Mouse (Mus musculus): Measurements from ENCODE around the gene E030018B13Rik. TPM values are rescaled to one million over a fixed set of nuclear protein-coding genes. Genes with fewer than 3 reads are reported as not detected.

Gene E030018B13Rik
- total RNA-seq, 2 experiments from 2014 or later: not detected

GRCm38 (mm10) chr7:63955440-63955839 lies 38.8 kb downstream of the E030018B13Rik start:
- ATAC-seq (replicated peaks; ENCODE audit: low FRiP score, poor library complexity, severe bottlenecking): 0 out of 2 replicates have a peak, but pooled peaks have one; percentile 5

- ATAC-seq (replicated peaks; ENCODE audit: low FRiP score, poor library complexity, severe bottlenecking): peak; percentile 93
Measured at GRCm38 (mm10) chr7:63956138-63956823, 39.6 kb downstream of the E030018B13Rik start.

GRCm38 (mm10) chr7:63956981-63957713 lies 40.5 kb downstream of the E030018B13Rik start:
- no peak for ATAC-seq (replicated peaks; ENCODE audit: low FRiP score, poor library complexity, severe bottlenecking)

- no peak for ATAC-seq (replicated peaks; ENCODE audit: low FRiP score, poor library complexity, severe bottlenecking)
Measured at GRCm38 (mm10) chr7:63957872-63958640, 41.4 kb downstream of the E030018B13Rik start.

- no peak for ATAC-seq (replicated peaks; ENCODE audit: low FRiP score, poor library complexity, severe bottlenecking)
Measured at GRCm38 (mm10) chr7:63963632-63964031, 47.0 kb downstream of the E030018B13Rik start.

GRCm38 (mm10) chr7:63964121-63964520 lies 47.5 kb downstream of the E030018B13Rik start:
- ATAC-seq (replicated peaks; ENCODE audit: low FRiP score, poor library complexity, severe bottlenecking): no peak

GRCm38 (mm10) chr7:63965135-63965534 lies 48.5 kb downstream of the E030018B13Rik start:
- ATAC-seq (replicated peaks; ENCODE audit: low FRiP score, poor library complexity, severe bottlenecking): peak; percentile 74

GRCm38 (mm10) chr7:63965635-63966418 lies 49.2 kb downstream of the E030018B13Rik start:
- ATAC-seq (replicated peaks; ENCODE audit: low FRiP score, poor library complexity, severe bottlenecking): no peak

GRCm38 (mm10) chr7:63969941-63970340 lies 53.3 kb downstream of the E030018B13Rik start:
- no peak for ATAC-seq (replicated peaks; ENCODE audit: low FRiP score, poor library complexity, severe bottlenecking)

Other genes starting within 250 kb of the E030018B13Rik start
- gene Klf13, start 22.1 kb downstream of the E030018B13Rik start, total RNA-seq (2015; ENCODE audit: low replicate concordance): 29.4 and 32.6 TPM in 2 replicates
- 16.7 and 36.9 TPM in 2 replicates for gene Klf13, start 22.1 kb downstream of the E030018B13Rik start, total RNA-seq (2017; ENCODE audit: low replicate concordance)
- not detected in 2 replicates for gene Trpm1, start 237.0 kb downstream of the E030018B13Rik start, total RNA-seq (2015; ENCODE audit: low replicate concordance)
- gene Trpm1, start 237.0 kb downstream of the E030018B13Rik start, total RNA-seq (2017; ENCODE audit: low replicate concordance): not detected in 2 replicates